Mouse (Mus musculus) CD4-positive, CD25-positive, alpha-beta regulatory T cell, adult 4 months (primary cell): ENCODE results near the gene Prdm5. TPM values are rescaled to one million over a fixed set of nuclear protein-coding genes. Genes with fewer than 3 reads are reported as not detected.

Source experiments
- ATAC-seq: one replicate; pipeline ENCODE4 v1.8.0; 2017
- polyA plus RNA-seq, 2 experiments: library from polyadenylated mRNA; unstranded; fragments of 100-300 nt; shearing (Covaris generic); gene quantifications; one replicate each; pipeline ENCODE4 v1.2.1; 2017

Gene Prdm5
- polyA plus RNA-seq, 2 experiments from 2014 or later, result 1.2 to 1.5 TPM

- no peak for ATAC-seq
These were observed 156.9 kb downstream of the Prdm5 start for GRCm38 (mm10) chr6:65935566-65936281.

- ATAC-seq, result no peak
These were observed 171.7 kb downstream of the Prdm5 start for GRCm38 (mm10) chr6:65950492-65950891.

GRCm38 (mm10) chr6:65952309-65952708 lies 173.5 kb downstream of the Prdm5 start, which contains the start of gene 4930544G11Rik:
TSS of gene 4930544G11Rik (plus strand) at chr6:65952609.
- no peak for ATAC-seq

GRCm38 (mm10) chr6:65969386-65970111 lies 190.8 kb downstream of the Prdm5 start:
- ATAC-seq, result no peak

- ATAC-seq, result no peak
These were observed 191.6 kb downstream of the Prdm5 start for GRCm38 (mm10) chr6:65970410-65970809.

Other genes starting within 250 kb of the Prdm5 start
- gene Ndnf, start 107.4 kb upstream of the Prdm5 start, polyA plus RNA-seq, result 1 to 10 TPM in 1 of 2 experiments, under 1 TPM in 1; 0.58 to 1.3 TPM
- gene 4930544G11Rik, start 173.6 kb downstream of the Prdm5 start, polyA plus RNA-seq, result not detected